Mouse (Mus musculus) cortical plate, adult 2 months (tissue): ENCODE data around the gene Msmb.
"Not testable (repeated sequence)": the region's sequence is repeated elsewhere in the genome, so short reads cannot be mapped to it uniquely, and the experiment has no call there.

Experiments
- CTCF ChIP-seq: fragments of 200-500 bp; IDR thresholded peaks from 2 replicates; pipeline ENCODE4 v1.5.1; 2011; ENCODE audit warnings: mild to moderate bottlenecking, control low read depth, low read length; ENCODE audit not compliant: insufficient read depth; ENCODE audit errors: extremely low read depth
- POLR2A ChIP-seq: fragments of 200-500 bp; IDR thresholded peaks from 2 replicates; pipeline ENCODE4 v1.6.1; 2011; ENCODE audit warnings: mild to moderate bottlenecking, low read length, control low read depth; ENCODE audit not compliant: insufficient read depth; ENCODE audit errors: extremely low read depth

- not testable (repeated sequence) for TF ChIP-seq POLR2A, CTCF
Observed at GRCm38 (mm10) chr14:32193557-32193956, 51.7 kb downstream of the Msmb start.
